Comparison of ENCODE assay signal across 31 mouse cellular contexts in the genomic region with DNA sequence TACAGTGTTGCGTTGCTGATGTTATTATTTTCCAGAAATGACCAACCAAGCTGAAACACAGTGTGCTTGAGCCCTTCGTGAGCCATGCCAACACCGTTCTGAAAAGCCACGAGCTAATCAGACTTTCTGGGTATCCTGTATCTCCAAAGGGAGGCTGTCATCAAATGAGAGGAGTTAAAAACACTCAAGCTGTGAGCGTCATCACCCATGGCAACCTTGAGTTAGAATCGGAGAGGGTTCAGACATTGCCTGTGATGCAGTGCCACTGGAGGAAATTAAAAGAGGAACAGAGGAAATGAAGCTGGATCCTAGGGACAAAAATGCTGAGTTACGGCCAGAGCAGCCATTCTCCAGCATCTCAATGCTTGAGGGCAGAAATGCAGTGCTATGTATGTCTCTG.
DNase-seq lines count a peak whose midpoint lies in the region; ATAC-seq and TF ChIP-seq lines count a peak whose summit lies in the region.
"Had no signal": no experiment of that assay in that cellular context is flagged by ENCODE, and none has a peak within 500 bp of the region (broad histone marks: within the 10 kb centered on the region; RNA-seq: fewer than 3 reads in every experiment).

No protein-coding gene starts in this region.

- H3K27ac ChIP-seq in forebrain, postnatal 0 days (ENCODE audit: low read depth, low read length): no peak overlapping the region
- no peak overlapping the region for H3K27ac ChIP-seq in forebrain, embryonic 12.5 days
- no peak overlapping the region for H3K27ac ChIP-seq in midbrain, postnatal 0 days (ENCODE audit: low read depth, low read length)
- H3K27ac ChIP-seq: embryonic facial prominence, embryonic 13.5 days; forebrain, embryonic 13.5 days; gastrocnemius, adult 2 months; heart, embryonic 13.5 days; intestine, embryonic 15.5 days; limb, embryonic 10.5 days; limb, embryonic 15.5 days; liver, embryonic 13.5 days had no signal

- H3K36me3 ChIP-seq in forebrain, postnatal 0 days (ENCODE audit: insufficient read depth): no peaks in the 10 kb centered on the region
- H3K36me3 ChIP-seq in forebrain, embryonic 12.5 days (replicated peaks): no peaks in the 10 kb centered on the region
- H3K36me3 ChIP-seq in midbrain, postnatal 0 days (ENCODE audit: insufficient read depth, low read length): no peaks in the 10 kb centered on the region
- H3K36me3 ChIP-seq: embryonic facial prominence, embryonic 13.5 days; heart, embryonic 13.5 days; intestine, embryonic 15.5 days; limb, embryonic 10.5 days; limb, embryonic 15.5 days; liver, embryonic 13.5 days had no signal

- H3K9ac ChIP-seq in forebrain, postnatal 0 days: no peak overlapping the region
- H3K9ac ChIP-seq in forebrain, embryonic 12.5 days: no peak overlapping the region
- no peak overlapping the region for H3K9ac ChIP-seq in midbrain, postnatal 0 days (replicated peaks; ENCODE audit: low read length, poor library complexity, severe bottlenecking)
- H3K9ac ChIP-seq: embryonic facial prominence, embryonic 13.5 days; forebrain, embryonic 13.5 days; heart, embryonic 13.5 days; intestine, embryonic 15.5 days; limb, embryonic 15.5 days; liver, embryonic 13.5 days had no signal

- no peak for TF ChIP-seq CTCF in forebrain, postnatal 0 days (IDR thresholded peaks at IDR 0.05; ENCODE audit: low read depth)
- TF ChIP-seq CTCF in brain, embryonic 14.5 days (IDR thresholded peaks at IDR 0.05; ENCODE audit: borderline replicate concordance, extremely low read depth, insufficient read depth, insufficient read length): no peak
- TF ChIP-seq CTCF in midbrain, postnatal 0 days (IDR thresholded peaks at IDR 0.05): no peak

- H3K27me3 ChIP-seq in forebrain, postnatal 0 days (ENCODE audit: insufficient read depth, low read length): no peaks in the 10 kb centered on the region
- no peaks in the 10 kb centered on the region for H3K27me3 ChIP-seq in forebrain, embryonic 12.5 days
- H3K27me3 ChIP-seq in midbrain, postnatal 0 days (ENCODE audit: insufficient read depth, low read length): no peaks in the 10 kb centered on the region
- H3K27me3 ChIP-seq: embryonic facial prominence, embryonic 13.5 days; forebrain, embryonic 13.5 days; heart, embryonic 13.5 days; intestine, embryonic 15.5 days; limb, embryonic 15.5 days; liver, embryonic 13.5 days; megakaryocyte, embryonic 14.5 days had no signal

- intact Hi-C loops in left cerebral cortex, postnatal 4 days (cut with DNase I): no loop called here

- no peak overlapping the region for H3K4me3 ChIP-seq in forebrain, postnatal 0 days (ENCODE audit: low read depth, low read length)
- H3K4me3 ChIP-seq in forebrain, embryonic 12.5 days (replicated peaks): no peak overlapping the region
- no peak overlapping the region for H3K4me3 ChIP-seq in midbrain, postnatal 0 days (ENCODE audit: low read depth, low read length)
- H3K4me3 ChIP-seq: embryonic facial prominence, embryonic 13.5 days; forebrain, embryonic 13.5 days; gastrocnemius, adult 2 months; heart, embryonic 13.5 days; intestine, embryonic 15.5 days; limb, embryonic 10.5 days; limb, embryonic 15.5 days; liver, embryonic 13.5 days; megakaryocyte, embryonic 14.5 days had no signal

- 48% methylated on average over 7 of the region's 7 CpGs for WGBS in forebrain, postnatal 0 days
- 79% methylated on average over 7 of the region's 7 CpGs for WGBS in forebrain, embryonic 12.5 days
- 37% methylated on average over 7 of the region's 7 CpGs for WGBS in midbrain, postnatal 0 days

- no peaks in the 10 kb centered on the region for H3K9me3 ChIP-seq in forebrain, postnatal 0 days (ENCODE audit: low read length)
- H3K9me3 ChIP-seq in forebrain, embryonic 12.5 days: no peaks in the 10 kb centered on the region
- no peaks in the 10 kb centered on the region for H3K9me3 ChIP-seq in midbrain, postnatal 0 days (ENCODE audit: low read length)
- H3K9me3 ChIP-seq: embryonic facial prominence, embryonic 13.5 days; forebrain, embryonic 13.5 days; heart, embryonic 13.5 days; intestine, embryonic 15.5 days; limb, embryonic 10.5 days; limb, embryonic 15.5 days; liver, embryonic 13.5 days had no signal

- H3K4me1 ChIP-seq in forebrain, postnatal 0 days (ENCODE audit: insufficient read depth): no peaks in the 10 kb centered on the region
- H3K4me1 ChIP-seq in forebrain, embryonic 12.5 days: no peaks in the 10 kb centered on the region
- H3K4me1 ChIP-seq in midbrain, postnatal 0 days (ENCODE audit: insufficient read depth, low read length): no peaks in the 10 kb centered on the region
- H3K4me1 ChIP-seq: embryonic facial prominence, embryonic 13.5 days; forebrain, embryonic 13.5 days; heart, embryonic 13.5 days; intestine, embryonic 15.5 days; limb, embryonic 10.5 days; limb, embryonic 15.5 days; liver, embryonic 13.5 days; megakaryocyte, embryonic 14.5 days had no signal

- no peak overlapping the region for H3K4me2 ChIP-seq in forebrain, postnatal 0 days (ENCODE audit: low read depth)
- no peak overlapping the region for H3K4me2 ChIP-seq in forebrain, embryonic 12.5 days
- no peak overlapping the region for H3K4me2 ChIP-seq in midbrain, postnatal 0 days (ENCODE audit: low read depth, low read length, poor library complexity, severe bottlenecking)
- H3K4me2 ChIP-seq: embryonic facial prominence, embryonic 13.5 days; forebrain, embryonic 13.5 days; heart, embryonic 13.5 days; intestine, embryonic 15.5 days; limb, embryonic 15.5 days; liver, embryonic 13.5 days had no signal

- peak; percentile 63 for ATAC-seq in forebrain, postnatal 0 days
- ATAC-seq in forebrain, embryonic 12.5 days (ENCODE audit: low FRiP score): no peak
- ATAC-seq in midbrain, postnatal 0 days (ENCODE audit: low FRiP score): no peak; the same call in 1 of the 2 replicates
- ATAC-seq: CD4-positive, CD25-positive, alpha-beta regulatory T cell, adult 4 months; forebrain, embryonic 13.5 days; intestine, embryonic 15.5 days; lung, postnatal 0 days had no signal

- no peak for TF ChIP-seq POLR2A in brain, embryonic 14.5 days (IDR thresholded peaks at IDR 0.05; ENCODE audit: borderline replicate concordance, extremely low read depth, insufficient read depth, insufficient read length, poor library complexity, severe bottlenecking)

- DNase-seq in forebrain, postnatal 0 days: peak; percentile 15
- peak; percentile 15 for DNase-seq in left cerebral cortex, postnatal 4 days
- DNase-seq in left cerebral cortex, adult 9 months (ENCODE audit: low spot score in 2 of 2): no peak
- DNase-seq in brain, embryonic 14.5 days (ENCODE audit: low read depth): peak; percentile 56
- peak; percentile 55 for DNase-seq in midbrain, postnatal 0 days (ENCODE audit: low spot score)
- DNase-seq in kidney, postnatal 36 days: no peak
- DNase-seq: adrenal gland, postnatal 25 days; cerebellum, adult 11 months; cerebellum, adult 9-10 months; cerebellum, postnatal 36 days; embryo, embryonic 11 days; gastrocnemius, adult 2 months; gastrocnemius, postnatal 36 days; heart, postnatal 10 days; kidney, adult 2 months; kidney, postnatal 4 days; liver, embryonic 13.5 days; lung, adult 18-20 months; lung, postnatal 4 days; thymus, adult 2 months; thymus, postnatal 36 days had no signal

Comparison
In these comparisons a context has a peak if more than half of its experiments do, and no peak if none do; other contexts are left out.
1. DNase-seq: peak in forebrain, postnatal 0 days (single experiment), left cerebral cortex, postnatal 4 days (single experiment), brain, embryonic 14.5 days (single experiment) and midbrain, postnatal 0 days (single experiment); none in left cerebral cortex, adult 9 months (0 of 2) and kidney, postnatal 36 days (0 of 2).